Mouse (Mus musculus): ENCODE measurements around the gene Dgke. TPM values are rescaled to one million over a fixed set of nuclear protein-coding genes. Genes with fewer than 3 reads are reported as not detected.

The Dgke gene
- polyA plus RNA-seq, 1 experiment from 2014 or later, result 16.3 TPM

- DNase-seq (ENCODE audit: low spot score) (no peak), ATAC-seq (ENCODE audit: low FRiP score) (no peak)
- no peaks in the 10 kb centered on the region for H3K27me3 ChIP-seq (ENCODE audit: control insufficient read depth, insufficient read depth, low read length)
- H3K4me3 ChIP-seq (replicated peaks; ENCODE audit: low read length), result no peak overlapping the region
- no peak overlapping the region for H3K4me2 ChIP-seq (replicated peaks)
- 79% methylated on average over 7 of the region's 7 CpGs for WGBS
- H3K27ac ChIP-seq, result no peak overlapping the region
- H3K4me1 ChIP-seq (replicated peaks; ENCODE audit: control insufficient read depth, insufficient read depth, low read length), result no peaks in the 10 kb centered on the region
- no peaks in the 10 kb centered on the region for H3K9me3 ChIP-seq (ENCODE audit: control insufficient read depth, low read length)
- H3K9ac ChIP-seq, result no peak overlapping the region
- H3K36me3 ChIP-seq (replicated peaks; ENCODE audit: control insufficient read depth, insufficient read depth), result no peaks in the 10 kb centered on the region
Observed at GRCm38 (mm10) chr11:89021687-89022086, 45.0 kb downstream of the Dgke start.

DNA sequence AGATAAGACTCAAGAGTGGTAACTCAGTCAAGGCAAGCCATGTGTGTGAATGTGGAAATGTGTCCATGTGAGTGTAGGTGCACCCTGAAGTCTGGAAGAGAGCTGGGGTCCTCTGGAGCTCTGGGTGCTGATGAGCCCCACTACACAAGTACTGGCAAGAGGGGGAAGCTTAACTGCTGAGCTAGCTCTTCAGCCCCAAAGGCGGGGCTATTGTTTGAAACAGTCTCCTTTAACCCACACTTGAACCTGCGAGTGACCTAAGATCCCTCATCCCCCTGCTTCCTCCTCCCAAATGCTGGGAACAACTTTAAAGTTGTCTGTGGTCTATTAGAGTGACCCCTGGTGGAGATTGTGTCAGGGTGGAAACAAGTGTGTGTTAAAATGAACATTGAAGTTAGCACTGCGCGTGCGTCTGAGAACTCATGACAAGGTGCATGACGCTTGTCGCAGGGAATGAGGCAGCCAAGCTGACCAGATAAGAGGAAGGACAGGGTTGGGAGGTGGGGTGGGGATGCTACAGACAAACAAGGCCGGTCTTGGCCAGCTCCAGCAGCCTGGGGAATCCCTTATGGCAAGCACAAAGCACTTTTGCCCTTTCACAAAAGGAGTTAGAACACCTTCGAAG lies 45.9 kb downstream of the Dgke start:
- no peaks in the 10 kb centered on the region for H3K27me3 ChIP-seq (ENCODE audit: control insufficient read depth, insufficient read depth, low read length)
- no peaks in the 10 kb centered on the region for H3K4me1 ChIP-seq (replicated peaks; ENCODE audit: control insufficient read depth, insufficient read depth, low read length)
- no peaks in the 10 kb centered on the region for H3K9me3 ChIP-seq (ENCODE audit: control insufficient read depth, low read length)
- no peak overlapping the region for H3K4me3 ChIP-seq (replicated peaks; ENCODE audit: low read length)
- no peak overlapping the region for H3K4me2 ChIP-seq (replicated peaks)
- WGBS, result 76% methylated on average over 9 of the region's 9 CpGs
- H3K9ac ChIP-seq, result no peak overlapping the region
- no peaks in the 10 kb centered on the region for H3K36me3 ChIP-seq (replicated peaks; ENCODE audit: control insufficient read depth, insufficient read depth)
- no peak overlapping the region for H3K27ac ChIP-seq
- no peak for ATAC-seq (ENCODE audit: low FRiP score)
- no peak for DNase-seq (ENCODE audit: low spot score)

DNA sequence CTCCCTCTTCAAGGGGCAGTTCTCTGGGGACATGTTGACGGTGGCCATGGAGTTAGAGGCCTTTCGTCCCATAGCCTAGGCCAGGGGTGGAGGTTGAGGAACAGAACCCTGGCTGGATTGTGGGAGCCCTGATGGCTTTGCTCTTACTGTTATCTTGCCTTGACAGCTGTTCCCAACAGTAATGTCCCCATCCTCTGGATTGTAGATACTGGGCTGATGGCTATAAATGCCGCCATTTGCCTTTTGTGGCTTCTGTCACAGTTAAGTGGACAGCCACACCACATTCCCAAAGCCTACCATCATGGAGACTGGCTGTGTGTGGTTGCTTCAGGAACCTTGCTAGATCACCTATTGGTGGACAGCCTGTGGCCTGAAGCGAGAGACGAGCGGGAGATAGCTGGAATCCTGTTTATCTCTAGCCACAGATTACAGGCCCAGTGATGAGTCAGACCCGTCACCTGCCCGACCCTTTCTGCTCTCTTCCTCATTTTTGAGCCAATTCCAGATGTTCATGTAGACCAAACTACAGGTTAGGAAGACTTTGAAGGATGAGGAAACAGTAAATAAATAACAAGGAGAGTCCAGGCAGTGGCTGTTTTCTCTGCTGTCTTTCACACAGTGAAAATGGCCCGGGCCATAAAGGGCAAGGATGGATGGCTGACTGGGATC lies 49.0 kb downstream of the Dgke start:
- Histone ChIP-seq H3K4me3 (replicated peaks; ENCODE audit: low read length) (no peak overlapping the region), H3K4me2 (replicated peaks) (no peak overlapping the region), H3K27me3 (ENCODE audit: control insufficient read depth, insufficient read depth, low read length) (no peaks in the 10 kb centered on the region), H3K9me3 (ENCODE audit: control insufficient read depth, low read length) (no peaks in the 10 kb centered on the region), H3K4me1 (replicated peaks; ENCODE audit: control insufficient read depth, insufficient read depth, low read length) (no peaks in the 10 kb centered on the region), H3K27ac (no peak overlapping the region), H3K9ac (no peak overlapping the region), H3K36me3 (replicated peaks; ENCODE audit: control insufficient read depth, insufficient read depth) (no peaks in the 10 kb centered on the region)
- DNase-seq (ENCODE audit: low spot score) (no peak), ATAC-seq (ENCODE audit: low FRiP score) (no peak)
- 94% methylated on average over 9 of the region's 9 CpGs for WGBS

DNA sequence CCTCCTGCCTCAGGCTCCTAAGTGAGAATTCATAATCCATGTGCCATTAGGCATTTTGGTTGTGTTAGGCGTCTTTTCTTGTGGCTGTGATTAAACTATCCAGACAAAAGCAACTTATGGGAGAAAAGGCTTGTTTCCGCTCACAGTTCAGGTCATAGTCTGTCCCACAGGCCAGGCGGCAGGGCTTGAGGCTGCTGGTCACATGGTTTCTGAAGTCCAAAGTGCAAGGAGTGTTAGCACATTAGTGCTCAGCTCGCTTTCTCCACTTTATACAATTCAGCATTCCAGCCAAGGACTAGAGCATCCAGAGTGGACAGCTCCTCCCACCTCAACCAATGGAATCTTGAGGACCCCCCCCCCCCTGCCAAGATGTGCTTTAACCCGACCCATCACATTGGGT lies 54.4 kb downstream of the Dgke start:
- 90% methylated on average over 5 of the region's 5 CpGs for WGBS
- H3K4me1 ChIP-seq (replicated peaks; ENCODE audit: control insufficient read depth, insufficient read depth, low read length), result no peaks in the 10 kb centered on the region
- H3K4me3 ChIP-seq (replicated peaks; ENCODE audit: low read length), result no peak overlapping the region
- H3K27ac ChIP-seq, result no peak overlapping the region
- DNase-seq (ENCODE audit: low spot score), result no peak
- no peak overlapping the region for H3K9ac ChIP-seq
- no peak for ATAC-seq (ENCODE audit: low FRiP score)
- no peak overlapping the region for H3K4me2 ChIP-seq (replicated peaks)
- no peaks in the 10 kb centered on the region for H3K9me3 ChIP-seq (ENCODE audit: control insufficient read depth, low read length)
- no peaks in the 10 kb centered on the region for H3K36me3 ChIP-seq (replicated peaks; ENCODE audit: control insufficient read depth, insufficient read depth)
- no peaks in the 10 kb centered on the region for H3K27me3 ChIP-seq (ENCODE audit: control insufficient read depth, insufficient read depth, low read length)

- no peaks in the 10 kb centered on the region for H3K36me3 ChIP-seq (replicated peaks; ENCODE audit: control insufficient read depth, insufficient read depth)
- H3K9ac ChIP-seq, result no peak overlapping the region
- no peak overlapping the region for H3K27ac ChIP-seq
- 79% methylated on average over 7 of the region's 7 CpGs for whole genome bisulfite sequencing
- H3K4me2 ChIP-seq (replicated peaks), result no peak overlapping the region
- no peak overlapping the region for H3K4me3 ChIP-seq (replicated peaks; ENCODE audit: low read length)
- no peaks in the 10 kb centered on the region for H3K4me1 ChIP-seq (replicated peaks; ENCODE audit: control insufficient read depth, insufficient read depth, low read length)
- H3K9me3 ChIP-seq (ENCODE audit: control insufficient read depth, low read length), result no peaks in the 10 kb centered on the region
- DNase-seq (ENCODE audit: low spot score) (no peak), ATAC-seq (ENCODE audit: low FRiP score) (no peak)
- H3K27me3 ChIP-seq (ENCODE audit: control insufficient read depth, insufficient read depth, low read length), result no peaks in the 10 kb centered on the region
Observed at GRCm38 (mm10) chr11:89009496-89009895, 57.2 kb downstream of the Dgke start.

DNA sequence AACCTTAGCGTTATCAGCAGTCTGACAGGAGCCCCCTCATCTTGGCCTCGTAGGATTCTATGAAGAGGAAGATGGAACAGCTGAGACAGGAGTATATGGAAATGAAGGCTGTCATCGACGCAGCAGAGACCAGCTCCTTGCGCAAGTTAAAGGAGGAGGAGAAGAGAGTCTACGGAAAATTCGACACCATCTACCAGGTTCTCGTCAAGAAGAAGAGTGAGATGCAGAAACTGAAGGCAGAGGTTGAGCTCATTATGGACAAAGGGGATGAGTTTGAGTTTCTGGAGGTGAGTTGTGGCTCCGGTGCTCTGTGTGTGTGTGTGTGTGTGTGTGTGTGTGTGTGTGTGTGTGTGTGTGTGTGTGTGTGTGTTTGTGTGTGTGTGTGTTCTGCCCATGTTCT lies 57.6 kb downstream of the Dgke start:
- H3K4me1 ChIP-seq (replicated peaks; ENCODE audit: control insufficient read depth, insufficient read depth, low read length), result no peaks in the 10 kb centered on the region
- H3K4me2 ChIP-seq (replicated peaks), result no peak overlapping the region
- no peak overlapping the region for H3K27ac ChIP-seq
- H3K9me3 ChIP-seq (ENCODE audit: control insufficient read depth, low read length), result no peaks in the 10 kb centered on the region
- DNase-seq (ENCODE audit: low spot score), result no peak
- H3K36me3 ChIP-seq (replicated peaks; ENCODE audit: control insufficient read depth, insufficient read depth), result no peaks in the 10 kb centered on the region
- WGBS, result 94% methylated on average over 9 of the region's 9 CpGs
- H3K27me3 ChIP-seq (ENCODE audit: control insufficient read depth, insufficient read depth, low read length), result no peaks in the 10 kb centered on the region
- H3K4me3 ChIP-seq (replicated peaks; ENCODE audit: low read length), result no peak overlapping the region
- ATAC-seq (ENCODE audit: low FRiP score), result no peak
- no peak overlapping the region for H3K9ac ChIP-seq

DNA sequence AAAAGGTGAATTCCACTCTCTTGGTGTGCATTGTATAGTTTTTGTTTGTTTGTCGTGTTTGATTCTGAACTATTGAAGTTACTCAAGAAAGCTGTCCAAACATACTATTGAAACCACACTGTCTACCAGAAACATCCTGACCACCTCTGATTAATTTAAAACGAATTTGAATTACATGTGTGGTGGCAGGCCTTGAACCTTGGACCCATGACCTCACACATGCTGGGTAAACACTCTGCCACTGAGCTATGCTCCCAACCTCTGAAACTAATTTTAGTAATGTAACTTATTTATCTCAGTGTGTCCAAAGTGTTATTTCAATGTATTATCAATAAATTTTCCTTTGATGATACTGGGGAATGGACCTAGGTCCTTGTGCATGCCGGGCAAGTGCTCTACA lies 59.1 kb downstream of the Dgke start:
- Histone ChIP-seq H3K27ac (no peak overlapping the region), H3K9ac (no peak overlapping the region), H3K4me2 (replicated peaks) (no peak overlapping the region), H3K27me3 (ENCODE audit: control insufficient read depth, insufficient read depth, low read length) (no peaks in the 10 kb centered on the region), H3K4me3 (replicated peaks; ENCODE audit: low read length) (no peak overlapping the region), H3K9me3 (ENCODE audit: control insufficient read depth, low read length) (no peaks in the 10 kb centered on the region), H3K4me1 (replicated peaks; ENCODE audit: control insufficient read depth, insufficient read depth, low read length) (no peaks in the 10 kb centered on the region), H3K36me3 (replicated peaks; ENCODE audit: control insufficient read depth, insufficient read depth) (no peaks in the 10 kb centered on the region)
- 80% methylated on average over 3 of the region's 3 CpGs for WGBS
- no peak for DNase-seq (ENCODE audit: low spot score)
- no peak for ATAC-seq (ENCODE audit: low FRiP score)

DNA sequence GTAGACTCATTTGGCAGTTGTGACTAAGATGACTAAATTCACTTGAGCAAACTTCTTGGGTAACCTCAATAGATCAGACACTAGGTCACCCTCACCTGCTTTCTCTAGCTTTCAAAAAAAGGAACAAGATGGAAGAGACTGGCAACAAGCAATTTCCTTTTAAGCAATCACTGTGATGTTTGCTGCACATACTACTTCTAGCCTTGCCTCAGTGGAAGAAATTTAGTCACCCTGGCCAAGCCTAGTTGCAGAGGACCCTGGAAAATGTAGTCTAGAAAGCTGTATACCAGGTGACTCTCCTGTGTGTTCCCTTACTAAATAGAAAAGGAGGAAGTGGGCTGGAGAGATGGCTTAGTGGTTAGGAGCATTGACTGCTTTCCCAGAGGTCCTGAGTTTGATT lies 60.2 kb downstream of the Dgke start:
- Histone ChIP-seq H3K36me3 (replicated peaks; ENCODE audit: control insufficient read depth, insufficient read depth) (no peaks in the 10 kb centered on the region), H3K4me2 (replicated peaks) (no peak overlapping the region), H3K9ac (no peak overlapping the region), H3K9me3 (ENCODE audit: control insufficient read depth, low read length) (no peaks in the 10 kb centered on the region), H3K4me1 (replicated peaks; ENCODE audit: control insufficient read depth, insufficient read depth, low read length) (no peaks in the 10 kb centered on the region), H3K27ac (no peak overlapping the region), H3K27me3 (ENCODE audit: control insufficient read depth, insufficient read depth, low read length) (no peaks in the 10 kb centered on the region), H3K4me3 (replicated peaks; ENCODE audit: low read length) (no peak overlapping the region)
- DNase-seq (ENCODE audit: low spot score), result no peak
- no peak for ATAC-seq (ENCODE audit: low FRiP score)

- no peak overlapping the region for H3K4me3 ChIP-seq (replicated peaks; ENCODE audit: low read length)
- WGBS, result 85% methylated on average over 5 of the region's 5 CpGs
- no peaks in the 10 kb centered on the region for H3K4me1 ChIP-seq (replicated peaks; ENCODE audit: control insufficient read depth, insufficient read depth, low read length)
- H3K36me3 ChIP-seq (replicated peaks; ENCODE audit: control insufficient read depth, insufficient read depth), result no peaks in the 10 kb centered on the region
- H3K9ac ChIP-seq, result no peak overlapping the region
- ATAC-seq (ENCODE audit: low FRiP score), result no peak
- H3K27me3 ChIP-seq (ENCODE audit: control insufficient read depth, insufficient read depth, low read length), result 0 out of 2 replicates have a peak, but pooled peaks cover 2% of the 10 kb centered on the region
- H3K27ac ChIP-seq, result no peak overlapping the region
- H3K4me2 ChIP-seq (replicated peaks), result no peak overlapping the region
- no peak for DNase-seq (ENCODE audit: low spot score)
- no peaks in the 10 kb centered on the region for H3K9me3 ChIP-seq (ENCODE audit: control insufficient read depth, low read length)
Observed at GRCm38 (mm10) chr11:89005473-89005872, 61.2 kb downstream of the Dgke start.

GRCm38 (mm10) chr11:89003726-89004125 lies 62.9 kb downstream of the Dgke start:
- H3K9me3 ChIP-seq (ENCODE audit: control insufficient read depth, low read length), result no peaks in the 10 kb centered on the region
- WGBS, result 82% methylated on average over 4 of the region's 4 CpGs
- ATAC-seq (ENCODE audit: low FRiP score), result no peak
- H3K9ac ChIP-seq, result no peak overlapping the region
- H3K4me2 ChIP-seq (replicated peaks), result no peak overlapping the region
- no peaks in the 10 kb centered on the region for H3K4me1 ChIP-seq (replicated peaks; ENCODE audit: control insufficient read depth, insufficient read depth, low read length)
- no peak for DNase-seq (ENCODE audit: low spot score)
- no peak overlapping the region for H3K4me3 ChIP-seq (replicated peaks; ENCODE audit: low read length)
- peaks cover 19% of the 10 kb centered on the region for H3K27me3 ChIP-seq (ENCODE audit: control insufficient read depth, insufficient read depth, low read length)
- no peaks in the 10 kb centered on the region for H3K36me3 ChIP-seq (replicated peaks; ENCODE audit: control insufficient read depth, insufficient read depth)
- H3K27ac ChIP-seq, result no peak overlapping the region
